ENCODE assay signal across 13 mouse cellular contexts in genomic region chr2:27083761-27084475, GRCm38 (mm10). TPM values are rescaled to one million over a fixed set of nuclear protein-coding genes. Genes with fewer than 3 reads are reported as not detected.
A peak's percentile ranks its signal among the peaks of the same experiment; 100 is the strongest.
DNase-seq lines count a peak whose midpoint lies in the region; ATAC-seq lines count a peak whose summit lies in the region.
"Had no signal": no experiment of that assay in that cellular context is flagged by ENCODE, and none has a peak within 500 bp of the region (broad histone marks: within the 10 kb centered on the region; RNA-seq: fewer than 3 reads in every experiment).

No protein-coding gene starts in this region.

- peaks cover 12% of the 10 kb centered on the region; the same call in 1 of the 2 replicates for H3K27me3 ChIP-seq in hindbrain, embryonic 10.5 days (ENCODE audit: insufficient read depth, poor library complexity, severe bottlenecking)
- no peaks in the 10 kb centered on the region for H3K27me3 ChIP-seq in hindbrain, embryonic 14.5 days (ENCODE audit: control insufficient read depth, insufficient read depth, low read length)
- peaks cover 7% of the 10 kb centered on the region; the same call in 1 of the 2 replicates for H3K27me3 ChIP-seq in limb, embryonic 13.5 days
- no peaks in the 10 kb centered on the region for H3K27me3 ChIP-seq in intestine, embryonic 15.5 days (replicated peaks)
- H3K27me3 ChIP-seq: midbrain, embryonic 12.5 days had no signal

- no peak for ATAC-seq in hindbrain, embryonic 14.5 days (ENCODE audit: low FRiP score)
- ATAC-seq in limb, embryonic 13.5 days (ENCODE audit: low FRiP score, low read depth) = no peak
- ATAC-seq in intestine, embryonic 15.5 days = no peak
- ATAC-seq: intestine, embryonic 16.5 days had no signal

- no peaks in the 10 kb centered on the region for H3K36me3 ChIP-seq in hindbrain, embryonic 10.5 days
- no peaks in the 10 kb centered on the region for H3K36me3 ChIP-seq in hindbrain, embryonic 14.5 days (replicated peaks; ENCODE audit: control insufficient read depth, insufficient read depth)
- no peaks in the 10 kb centered on the region for H3K36me3 ChIP-seq in limb, embryonic 13.5 days
- no peaks in the 10 kb centered on the region for H3K36me3 ChIP-seq in intestine, embryonic 15.5 days
- H3K36me3 ChIP-seq: embryonic facial prominence, embryonic 10.5 days; midbrain, embryonic 12.5 days had no signal

- no peak overlapping the region for H3K4me3 ChIP-seq in hindbrain, embryonic 10.5 days
- H3K4me3 ChIP-seq in hindbrain, embryonic 14.5 days (replicated peaks; ENCODE audit: low read length) = no peak overlapping the region
- H3K4me3 ChIP-seq in limb, embryonic 13.5 days = no peak overlapping the region
- H3K4me3 ChIP-seq in intestine, embryonic 15.5 days (replicated peaks) = no peak overlapping the region
- H3K4me3 ChIP-seq: embryonic facial prominence, embryonic 10.5 days; midbrain, embryonic 12.5 days had no signal

- peaks cover 48% of the 10 kb centered on the region for H3K4me1 ChIP-seq in hindbrain, embryonic 10.5 days (replicated peaks)
- H3K4me1 ChIP-seq in hindbrain, embryonic 14.5 days (replicated peaks; ENCODE audit: control insufficient read depth, insufficient read depth, low read length) = peaks cover 16% of the 10 kb centered on the region
- peaks cover 74% of the 10 kb centered on the region for H3K4me1 ChIP-seq in limb, embryonic 13.5 days
- H3K4me1 ChIP-seq in intestine, embryonic 15.5 days (replicated peaks) = peaks cover 53% of the 10 kb centered on the region

- no peak overlapping the region for H3K4me2 ChIP-seq in hindbrain, embryonic 14.5 days (replicated peaks)
- H3K4me2 ChIP-seq in limb, embryonic 13.5 days (replicated peaks) = no peak overlapping the region
- H3K4me2 ChIP-seq in intestine, embryonic 15.5 days (replicated peaks) = no peak overlapping the region
- H3K4me2 ChIP-seq: midbrain, embryonic 12.5 days had no signal

- H3K9me3 ChIP-seq in hindbrain, embryonic 10.5 days = no peaks in the 10 kb centered on the region
- H3K9me3 ChIP-seq in hindbrain, embryonic 14.5 days (ENCODE audit: control insufficient read depth, low read length) = no peaks in the 10 kb centered on the region
- no peaks in the 10 kb centered on the region for H3K9me3 ChIP-seq in limb, embryonic 13.5 days
- H3K9me3 ChIP-seq in intestine, embryonic 15.5 days = no peaks in the 10 kb centered on the region
- H3K9me3 ChIP-seq: embryonic facial prominence, embryonic 10.5 days; midbrain, embryonic 12.5 days had no signal

- intact Hi-C loops in heart, postnatal 10 days (cut with DNase I) = no loop called here

- H3K27ac ChIP-seq in hindbrain, embryonic 10.5 days = peak overlapping the region; percentile 19; the same call in 1 of the 2 replicates
- no peak overlapping the region for H3K27ac ChIP-seq in hindbrain, embryonic 14.5 days
- peak overlapping the region; percentile 12; the same call in 1 of the 2 replicates for H3K27ac ChIP-seq in limb, embryonic 13.5 days
- H3K27ac ChIP-seq in intestine, embryonic 15.5 days = no peak overlapping the region
- H3K27ac ChIP-seq: embryonic facial prominence, embryonic 10.5 days; midbrain, embryonic 12.5 days had no signal

- 76% methylated on average over 12 of the region's 12 CpGs for WGBS in hindbrain, embryonic 10.5 days
- WGBS in hindbrain, embryonic 14.5 days = 81% methylated on average over 12 of the region's 12 CpGs
- WGBS in limb, embryonic 13.5 days = 71% methylated on average over 12 of the region's 12 CpGs
- 62% methylated on average over 12 of the region's 12 CpGs for WGBS in intestine, embryonic 15.5 days

- DNase-seq in hindbrain, embryonic 10.5 days (ENCODE audit: low spot score) = no peak
- no peak for DNase-seq in hindbrain, embryonic 14.5 days (ENCODE audit: low spot score)
- peak; percentile 57 for DNase-seq in adrenal gland, postnatal 14 days
- DNase-seq in heart, postnatal 10 days = peak; percentile 46
- no peak for DNase-seq in thymus, postnatal 25 days
- DNase-seq: cerebellum, postnatal 14 days; right cerebral cortex, postnatal 25 days had no signal

- no peak overlapping the region for H3K9ac ChIP-seq in hindbrain, embryonic 14.5 days
- no peak overlapping the region for H3K9ac ChIP-seq in limb, embryonic 13.5 days
- no peak overlapping the region for H3K9ac ChIP-seq in intestine, embryonic 15.5 days
- H3K9ac ChIP-seq: midbrain, embryonic 12.5 days had no signal

RNA-seq across cellular contexts. Expression of gene Adamtsl2, which starts 4.7 kb away (rescaled TPM):
- 4.0 and 7.0 TPM in 2 replicates for polyA plus RNA-seq in hindbrain, embryonic 10.5 days (2016; fragmentation: Nextera tagmentation; extraction: Ambion mirVana)
- polyA plus RNA-seq in hindbrain, embryonic 14.5 days (2014; fragmentation: Nextera tagmentation; extraction: Ambion mirVana) = 9.1 and 10.0 TPM in 2 replicates
- total RNA-seq in adrenal gland, postnatal 14 days (2021) = 11.5 and 11.7 TPM in 2 replicates
- total RNA-seq in heart, postnatal 10 days (2021) = 10 to 100 TPM in 1 of 2 experiments, 1 to 10 TPM in 1; 8.7 to 19.4 TPM
- 13.3 and 13.8 TPM in 2 replicates for polyA plus RNA-seq in limb, embryonic 13.5 days (2015; fragmentation: Nextera tagmentation; extraction: Ambion mirVana)
- 2.0 and 2.2 TPM in 2 replicates for polyA plus RNA-seq in intestine, embryonic 15.5 days (2015; fragmentation: Nextera tagmentation; extraction: Ambion mirVana)
- total RNA-seq: hematopoietic stem cell, adult 5-6 weeks had no signal

RNA-seq across cellular contexts. Expression of gene Mymk, which starts 11.9 kb away (rescaled TPM):
- 0.11 and 0.29 TPM in 2 replicates for polyA plus RNA-seq in hindbrain, embryonic 10.5 days (2016; fragmentation: Nextera tagmentation; extraction: Ambion mirVana)
- polyA plus RNA-seq in hindbrain, embryonic 14.5 days (2014; fragmentation: Nextera tagmentation; extraction: Ambion mirVana) = 0.32 TPM in 1 of 2 replicates, not detected in the other
- total RNA-seq in adrenal gland, postnatal 14 days (2021) = not detected in 2 replicates
- under 1 TPM in 1 of 2 experiments, not detected in 1; 0.22 TPM for total RNA-seq in heart, postnatal 10 days (2021)
- polyA plus RNA-seq in limb, embryonic 13.5 days (2015; fragmentation: Nextera tagmentation; extraction: Ambion mirVana) = 43.3 and 49.0 TPM in 2 replicates
- polyA plus RNA-seq in intestine, embryonic 15.5 days (2015; fragmentation: Nextera tagmentation; extraction: Ambion mirVana) = 0.15 and 0.24 TPM in 2 replicates
- total RNA-seq: hematopoietic stem cell, adult 5-6 weeks had no signal

RNA-seq across cellular contexts. Expression of gene Slc2a6, which starts 56.1 kb away (rescaled TPM):
- polyA plus RNA-seq in hindbrain, embryonic 10.5 days (2016; fragmentation: Nextera tagmentation; extraction: Ambion mirVana) = 2.8 and 3.1 TPM in 2 replicates
- polyA plus RNA-seq in hindbrain, embryonic 14.5 days (2014; fragmentation: Nextera tagmentation; extraction: Ambion mirVana) = 10.1 and 10.8 TPM in 2 replicates
- total RNA-seq in adrenal gland, postnatal 14 days (2021) = 0.63 and 1.7 TPM in 2 replicates
- total RNA-seq in heart, postnatal 10 days (2021) = under 1 TPM in 1 of 2 experiments, not detected in 1; 0.14 TPM
- polyA plus RNA-seq in limb, embryonic 13.5 days (2015; fragmentation: Nextera tagmentation; extraction: Ambion mirVana) = 0.75 and 0.77 TPM in 2 replicates
- 0.97 and 1.3 TPM in 2 replicates for polyA plus RNA-seq in intestine, embryonic 15.5 days (2015; fragmentation: Nextera tagmentation; extraction: Ambion mirVana)

RNA-seq across cellular contexts. Expression of gene Fam163b, which starts 58.4 kb away (rescaled TPM):
- 0.26 TPM in 2 replicates for polyA plus RNA-seq in hindbrain, embryonic 10.5 days (2016; fragmentation: Nextera tagmentation; extraction: Ambion mirVana)
- 7.9 and 9.4 TPM in 2 replicates for polyA plus RNA-seq in hindbrain, embryonic 14.5 days (2014; fragmentation: Nextera tagmentation; extraction: Ambion mirVana)
- total RNA-seq in adrenal gland, postnatal 14 days (2021) = 2.0 and 2.1 TPM in 2 replicates
- total RNA-seq in heart, postnatal 10 days (2021) = under 1 TPM; 0.37 to 0.38 TPM
- 0.46 and 0.52 TPM in 2 replicates for polyA plus RNA-seq in limb, embryonic 13.5 days (2015; fragmentation: Nextera tagmentation; extraction: Ambion mirVana)
- polyA plus RNA-seq in intestine, embryonic 15.5 days (2015; fragmentation: Nextera tagmentation; extraction: Ambion mirVana) = 0.21 and 0.26 TPM in 2 replicates
- total RNA-seq: hematopoietic stem cell, adult 5-6 weeks had no signal

Comparison
In these comparisons a context has a peak if more than half of its experiments do, and no peak if none do; other contexts are left out.
1. H3K27ac ChIP-seq: peak in hindbrain, embryonic 10.5 days (single experiment) and limb, embryonic 13.5 days (single experiment); none in hindbrain, embryonic 14.5 days (single experiment) and intestine, embryonic 15.5 days (single experiment).
2. DNase-seq: peak in adrenal gland, postnatal 14 days (single experiment) and heart, postnatal 10 days (2 of 2); none in hindbrain, embryonic 10.5 days (single experiment), hindbrain, embryonic 14.5 days (single experiment) and thymus, postnatal 25 days (single experiment).
3. RNA of gene Mymk, which starts 11.9 kb away (polyA plus RNA-seq): 43.3 to 49.0 TPM in limb, embryonic 13.5 days; 0.32 TPM in hindbrain, embryonic 14.5 days, 0.11 to 0.29 TPM in hindbrain, embryonic 10.5 days and 0.15 to 0.24 TPM in intestine, embryonic 15.5 days; every median in the first group is over 10 times any median in the second.